Mouse (Mus musculus): ENCODE data around the gene Cbl.
A peak's percentile ranks its signal among the peaks of the same experiment; 100 is the strongest.

Gene Cbl

GRCm38 (mm10) chr9:44182260-44182659 lies 51.6 kb downstream of the Cbl start:
- peak; percentile 10 to 44 for DNase-seq (ENCODE audit: low read depth in 1 of 2, low spot score in 2 of 2)

GRCm38 (mm10) chr9:44181537-44181936 lies 52.3 kb downstream of the Cbl start:
- DNase-seq (ENCODE audit: low read depth in 1 of 2, low spot score in 2 of 2): no peak

GRCm38 (mm10) chr9:44178811-44179210 lies 55.0 kb downstream of the Cbl start:
- DNase-seq (ENCODE audit: low read depth in 1 of 2, low spot score in 2 of 2): no peak

- no peak for DNase-seq (ENCODE audit: low read depth in 1 of 2, low spot score in 2 of 2)
Observed at GRCm38 (mm10) chr9:44178389-44178788, 55.5 kb downstream of the Cbl start.

GRCm38 (mm10) chr9:44177405-44177804 lies 56.4 kb downstream of the Cbl start:
- DNase-seq (ENCODE audit: low read depth in 1 of 2, low spot score in 2 of 2): no peak

GRCm38 (mm10) chr9:44175957-44176356 lies 57.9 kb downstream of the Cbl start:
- DNase-seq (ENCODE audit: low read depth in 1 of 2, low spot score in 2 of 2): no peak

GRCm38 (mm10) chr9:44175556-44175955 lies 58.3 kb downstream of the Cbl start:
- no peak for DNase-seq (ENCODE audit: low read depth in 1 of 2, low spot score in 2 of 2)

GRCm38 (mm10) chr9:44170691-44171151 lies 63.1 kb downstream of the Cbl start:
- no peak for DNase-seq (ENCODE audit: low read depth in 1 of 2, low spot score in 2 of 2)

GRCm38 (mm10) chr9:44168931-44169330 lies 64.9 kb downstream of the Cbl start:
- DNase-seq (ENCODE audit: low read depth in 1 of 2, low spot score in 2 of 2): no peak

- no peak for DNase-seq (ENCODE audit: low read depth in 1 of 2, low spot score in 2 of 2)
Observed at GRCm38 (mm10) chr9:44159886-44160285, 74.0 kb downstream of the Cbl start.

GRCm38 (mm10) chr9:44147290-44147689 lies 86.6 kb downstream of the Cbl start:
- DNase-seq (ENCODE audit: low read depth in 1 of 2, low spot score in 2 of 2): no peak

- no peak for DNase-seq (ENCODE audit: low read depth in 1 of 2, low spot score in 2 of 2)
Observed at GRCm38 (mm10) chr9:44144718-44145060, 89.2 kb downstream of the Cbl start.

- no peak for DNase-seq (ENCODE audit: low read depth in 1 of 2, low spot score in 2 of 2)
Observed at GRCm38 (mm10) chr9:44144023-44144717, 89.7 kb downstream of the Cbl start.

GRCm38 (mm10) chr9:44143421-44143820 lies 90.4 kb downstream of the Cbl start:
- DNase-seq (ENCODE audit: low read depth in 1 of 2, low spot score in 2 of 2): no peak

GRCm38 (mm10) chr9:44141951-44142350 lies 91.9 kb downstream of the Cbl start:
- DNase-seq (ENCODE audit: low read depth in 1 of 2, low spot score in 2 of 2): no peak

- DNase-seq (ENCODE audit: low read depth in 1 of 2, low spot score in 2 of 2): no peak
Observed at GRCm38 (mm10) chr9:44137846-44138245, 96.0 kb downstream of the Cbl start.

- DNase-seq (ENCODE audit: low read depth in 1 of 2, low spot score in 2 of 2): no peak
Observed at GRCm38 (mm10) chr9:44135731-44136411, 98.0 kb downstream of the Cbl start.

GRCm38 (mm10) chr9:44134851-44135730 lies 98.8 kb downstream of the Cbl start:
- DNase-seq (ENCODE audit: low read depth in 1 of 2, low spot score in 2 of 2): no peak

- DNase-seq (ENCODE audit: low read depth in 1 of 2, low spot score in 2 of 2): no peak
Observed at GRCm38 (mm10) chr9:44134101-44134850, 99.6 kb downstream of the Cbl start, which contains the start of gene Mcam. Mcam (plus strand) TSS chr9:44134469.

GRCm38 (mm10) chr9:44133287-44133686 lies 100.6 kb downstream of the Cbl start:
- DNase-seq (ENCODE audit: low read depth in 1 of 2, low spot score in 2 of 2): no peak

- DNase-seq (ENCODE audit: low read depth in 1 of 2, low spot score in 2 of 2): no peak
Observed at GRCm38 (mm10) chr9:44132200-44132599, 101.6 kb downstream of the Cbl start.

Measured in monocyte, adult 2 months (primary cell).